Mouse (Mus musculus) liver, embryonic 18 days (tissue): ENCODE measurements around the gene Draxin. TPM values are rescaled to one million over a fixed set of nuclear protein-coding genes. Genes with fewer than 3 reads are reported as not detected.

ENCODE experiments used
- polyA plus RNA-seq: library from polyadenylated mRNA; depleted of rRNA; stranded (reverse); fragments of >200 nt; gene quantifications from 2 replicates; pipeline ENCODE4 v1.2.3, GENCODE M21; 2012; rRNA removed

Draxin gene
- polyA plus RNA-seq, result 0.14 and 0.17 TPM in 2 replicates

DNA sequence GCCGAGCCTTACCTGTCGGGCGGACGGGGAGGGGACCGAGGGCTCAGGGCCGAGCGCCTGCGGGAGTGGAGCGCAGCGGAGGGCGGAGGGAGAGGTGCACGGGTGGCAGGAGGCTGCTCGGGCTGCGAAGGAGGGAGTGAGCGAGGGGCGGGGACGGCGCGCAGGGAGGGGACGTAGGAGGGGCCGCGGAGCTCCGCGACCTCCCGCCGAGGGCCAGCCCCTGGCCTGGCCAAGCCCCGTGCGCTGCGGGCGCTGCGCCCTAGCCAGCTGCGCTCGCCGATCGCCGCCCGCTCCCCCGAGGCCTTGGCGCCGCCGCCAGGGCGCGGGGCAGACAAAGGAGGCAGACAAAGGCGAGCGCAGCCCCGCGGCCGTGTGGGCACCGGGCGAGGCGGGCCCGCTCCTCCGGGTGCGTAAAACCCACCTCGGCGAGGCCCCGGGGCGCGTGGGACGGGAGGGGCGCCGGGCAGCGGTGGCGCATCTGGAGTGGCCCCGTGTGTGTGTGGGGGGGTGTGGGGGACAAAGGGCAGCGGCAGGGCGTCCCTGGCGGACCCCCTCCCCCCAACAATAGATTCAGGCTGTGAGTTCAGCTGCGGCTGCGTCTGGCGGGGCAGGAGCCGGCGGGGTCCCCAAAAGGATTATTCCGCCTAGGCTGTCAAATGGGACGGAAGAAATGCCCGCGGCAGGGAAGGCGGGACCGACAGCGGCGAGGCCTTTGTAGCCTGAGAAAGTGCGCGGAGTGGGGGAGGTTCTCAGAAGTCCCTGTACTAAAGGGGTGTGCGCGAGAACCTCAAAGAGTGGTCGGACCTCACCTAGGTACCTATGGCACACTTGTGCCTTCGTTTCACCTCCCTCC lies at the start of gene Draxin:
Gene Draxin, minus strand, starts transcription at position 138 of the 853 bp plus-strand sequence.

DNA sequence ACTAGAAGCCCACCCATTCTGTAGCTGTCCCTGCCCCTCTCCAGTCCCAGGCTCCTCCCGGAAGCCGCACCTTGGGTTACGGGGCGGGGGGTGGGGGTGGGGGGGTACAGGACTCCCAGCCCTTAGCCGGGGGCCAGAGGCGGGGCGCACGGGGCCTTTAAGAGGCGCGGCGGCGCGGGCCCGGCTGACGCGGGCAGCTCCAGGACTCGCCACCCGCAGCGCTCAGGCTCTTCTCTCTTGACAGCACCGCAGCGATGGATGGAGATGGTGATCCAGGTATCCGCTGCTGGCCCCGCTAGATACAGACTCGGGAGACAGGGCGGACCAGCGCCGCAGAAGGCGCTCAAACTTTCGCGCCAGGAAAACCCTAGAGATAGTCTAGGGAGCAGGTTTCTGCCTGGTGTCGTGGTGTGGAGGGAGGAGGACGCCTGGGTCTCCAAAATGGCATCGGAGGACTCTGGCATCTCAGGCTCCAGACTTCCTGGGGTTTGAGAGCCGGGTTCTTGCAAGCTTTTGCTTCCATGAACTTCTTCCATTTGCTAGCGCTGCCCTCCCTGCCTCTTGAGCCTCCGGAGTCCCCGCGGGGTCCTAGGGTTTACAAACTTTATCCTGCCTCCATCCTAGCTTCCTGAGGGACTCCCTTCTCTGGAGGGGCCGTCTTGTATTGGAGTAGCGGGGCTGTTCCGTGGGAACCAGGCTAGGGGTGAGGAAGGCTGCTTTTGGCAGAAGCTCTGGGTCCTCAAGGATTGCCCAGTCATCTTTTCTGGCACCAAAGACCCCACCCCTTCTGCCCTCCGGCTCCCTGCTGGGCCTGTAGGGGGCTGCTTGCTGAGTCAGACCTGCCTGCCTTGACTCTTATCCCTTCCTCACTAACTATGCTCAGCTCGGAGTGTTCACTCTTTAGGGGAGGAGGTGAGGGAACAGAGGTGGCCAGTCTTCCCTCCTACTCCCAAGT lies 30.2 kb upstream of the Draxin start, which contains the start of the genes Fbxo44 and Fbxo2:
Gene Fbxo44, minus strand, starts transcription at position 47 of the 955 bp plus-strand sequence.
Gene Fbxo2, plus strand, starts transcription at position 186 of the 955 bp plus-strand sequence.

GRCm38 (mm10) chr4:148151267-148152168 lies 21.0 kb upstream of the Draxin start, which contains the start of gene Fbxo6:
Gene Fbxo6, minus strand, starts transcription at chr4:148152140.

GRCm38 (mm10) chr4:148130133-148130532 lies 365 bp downstream of the Draxin start, which contains the start of gene Mad2l2:
Gene Mad2l2, plus strand, starts transcription at chr4:148130384.

DNA sequence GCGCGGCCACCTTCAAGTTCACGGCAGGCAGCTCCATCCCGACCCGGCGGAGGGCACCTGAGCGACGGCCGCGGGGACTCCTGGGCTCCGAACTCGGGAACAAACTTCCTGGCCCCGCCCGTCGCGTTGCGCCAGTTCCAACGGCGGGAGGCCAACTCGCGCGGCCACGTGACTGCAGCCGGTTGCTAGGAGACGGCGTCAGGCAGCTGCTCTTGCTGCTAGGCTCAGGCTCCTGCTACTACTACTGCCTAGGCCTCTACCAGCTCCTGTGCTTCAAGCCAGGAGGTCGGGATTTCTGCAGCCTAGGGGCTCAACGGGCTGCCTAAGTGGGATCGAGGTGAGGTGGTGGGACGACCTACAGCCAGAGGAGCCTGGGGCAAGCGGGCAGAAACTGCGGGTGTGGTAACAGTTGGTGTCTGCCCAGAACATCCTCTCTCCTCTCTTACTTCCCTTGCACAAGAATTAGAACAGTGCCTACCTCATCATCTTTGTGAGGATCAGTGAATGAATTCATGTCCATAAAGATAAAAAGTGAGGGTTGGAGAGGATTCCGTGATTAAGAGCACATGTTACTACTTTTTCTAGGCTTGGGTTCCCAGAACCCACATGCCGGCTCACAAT lies 42.5 kb downstream of the Draxin start, which contains the start of gene Agtrap:
Gene Agtrap, minus strand, starts transcription at position 125 of the 621 bp plus-strand sequence.

Other genes starting within 250 kb of the Draxin start
- 9.5 and 11.6 TPM in 2 replicates for gene Mfn2, start 226.0 kb downstream of the Draxin start, polyA plus RNA-seq
- gene Plod1, start 193.9 kb downstream of the Draxin start, polyA plus RNA-seq, result 17.1 and 17.6 TPM in 2 replicates
- 20.5 and 23.8 TPM in 2 replicates for gene 2510039O18Rik, start 189.8 kb downstream of the Draxin start, polyA plus RNA-seq
- not detected in 2 replicates for gene Nppb, start 144.9 kb downstream of the Draxin start, polyA plus RNA-seq
- not detected in 2 replicates for gene Nppa, start 130.0 kb downstream of the Draxin start, polyA plus RNA-seq
- 3.3 and 3.8 TPM in 2 replicates for gene Clcn6, start 91.9 kb downstream of the Draxin start, polyA plus RNA-seq
- 16.6 and 18.3 TPM in 2 replicates for gene Mthfr, start 91.6 kb downstream of the Draxin start, polyA plus RNA-seq
- gene Agtrap, start 42.7 kb downstream of the Draxin start, polyA plus RNA-seq, result 5.1 and 5.6 TPM in 2 replicates
- gene Mad2l2, start 314 bp downstream of the Draxin start, polyA plus RNA-seq, result 12.2 and 13.0 TPM in 2 replicates
- 18.9 and 23.5 TPM in 2 replicates for gene Fbxo6, start 21.4 kb upstream of the Draxin start, polyA plus RNA-seq
- 1.3 and 1.4 TPM in 2 replicates for gene Fbxo44, start 29.8 kb upstream of the Draxin start, polyA plus RNA-seq
- gene Fbxo2, start 29.9 kb upstream of the Draxin start, polyA plus RNA-seq, result 0.07 TPM in 2 replicates
- 0.01 and 0.05 TPM in 2 replicates for gene Disp3, start 157.3 kb upstream of the Draxin start, polyA plus RNA-seq